Mouse (Mus musculus) intestine, embryonic 16.5 days (tissue): ENCODE data around the gene Pik3r3. TPM values are rescaled to one million over a fixed set of nuclear protein-coding genes. Genes with fewer than 3 reads are reported as not detected.

ENCODE experiments used
- ATAC-seq: fragments of 200-750 bp; cut with Nextera tagmentation; 2 replicates; pipeline ENCODE4 v1.8.0; 2017; ENCODE audit warnings: moderate TSS enrichment, moderate library complexity
- H3K27ac ChIP-seq: fragments of 300-500 bp; sonication (generic); 2 replicates; pipeline ENCODE4 v1.5.1; 2014; ENCODE audit warnings: mild to moderate bottlenecking, low read length
- H3K27me3 ChIP-seq: fragments of 300-500 bp; sonication (generic); replicated peaks from 2 replicates; pipeline ENCODE4 v1.6.1; 2014; ENCODE audit warnings: low read length, control low read depth, mixed read lengths; ENCODE audit not compliant: control insufficient read depth, insufficient read depth
- H3K36me3 ChIP-seq: fragments of 300-500 bp; sonication (generic); 2 replicates; pipeline ENCODE4 v1.6.1; 2014; ENCODE audit warnings: low read length, control low read depth; ENCODE audit not compliant: control insufficient read depth, insufficient read depth
- H3K4me1 ChIP-seq: fragments of 300-500 bp; sonication (generic); 2 replicates; pipeline ENCODE4 v1.6.1; 2014; ENCODE audit warnings: low read length, control low read depth, mixed read lengths; ENCODE audit not compliant: control insufficient read depth, insufficient read depth
- H3K4me2 ChIP-seq: fragments of 300-500 bp; sonication (generic); 2 replicates; pipeline ENCODE4 v1.6.1; 2014; ENCODE audit warnings: low read depth, low read length, control low read depth
- H3K4me3 ChIP-seq: fragments of 300-500 bp; sonication (generic); 2 replicates; pipeline ENCODE4 v1.5.1; 2014; ENCODE audit warnings: mild to moderate bottlenecking, low read length
- H3K9ac ChIP-seq: fragments of 300-500 bp; sonication (generic); 2 replicates; pipeline ENCODE4 v1.6.1; 2014; ENCODE audit warnings: low read depth, low read length
- H3K9me3 ChIP-seq: fragments of 300-500 bp; sonication (generic); 2 replicates; pipeline ENCODE4 v1.6.1; 2016; ENCODE audit warnings: low read length, control low read depth; ENCODE audit not compliant: control insufficient read depth
- WGBS: fragments of 180-500 bp; shearing (Covaris S2); extraction: QIAGEN DNeasy Blood & Tissue Kit; methylation state at CpG from one replicate; pipeline ENCODE4 v1.1.7; 2014; 5-methylcytosine and 5-hydroxymethylcytosine counted together
- polyA plus RNA-seq: library from polyadenylated mRNA; unstranded; fragments of >200 nt; fragmentation: Nextera tagmentation; extraction: Ambion mirVana; gene quantifications from 2 replicates; pipeline ENCODE4 v1.2.1, GENCODE M21; 2015

The Pik3r3 gene
- polyA plus RNA-seq, 1 experiment from 2014 or later = 4.8 TPM

DNA sequence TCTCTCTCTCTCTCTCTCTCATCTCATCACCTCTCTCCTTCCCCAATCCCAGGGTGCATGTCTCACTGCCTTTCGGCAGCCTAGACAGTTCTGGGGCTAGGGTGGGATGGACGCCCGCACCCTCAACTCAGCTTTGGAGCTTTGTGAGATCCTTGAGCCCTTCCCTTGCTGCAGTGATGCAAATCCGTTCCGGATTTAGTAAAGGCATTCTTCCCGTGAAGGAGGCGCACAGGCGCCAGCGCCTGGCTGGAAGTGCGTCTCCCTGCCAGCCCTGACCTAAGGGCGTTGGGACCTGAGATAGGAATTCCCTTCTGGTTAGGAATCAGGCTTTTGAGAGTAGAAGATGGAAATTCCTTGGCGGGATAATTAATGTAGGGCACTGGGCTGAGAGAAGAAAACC, 38.7 kb upstream of the Pik3r3 start:
- 0 out of 2 replicates have a peak overlapping the region, but pooled peaks have one; percentile 41 for H3K9ac ChIP-seq
- no peaks in the 10 kb centered on the region for H3K36me3 ChIP-seq
- H3K27ac ChIP-seq = no peak overlapping the region
- 25% methylated on average over 12 of the region's 12 CpGs for WGBS
- no peak overlapping the region for H3K4me3 ChIP-seq
- no peak for ATAC-seq
- no peaks in the 10 kb centered on the region for H3K27me3 ChIP-seq
- H3K4me2 ChIP-seq = no peak overlapping the region
- H3K9me3 ChIP-seq = no peaks in the 10 kb centered on the region
- H3K4me1 ChIP-seq = no peaks in the 10 kb centered on the region

DNA sequence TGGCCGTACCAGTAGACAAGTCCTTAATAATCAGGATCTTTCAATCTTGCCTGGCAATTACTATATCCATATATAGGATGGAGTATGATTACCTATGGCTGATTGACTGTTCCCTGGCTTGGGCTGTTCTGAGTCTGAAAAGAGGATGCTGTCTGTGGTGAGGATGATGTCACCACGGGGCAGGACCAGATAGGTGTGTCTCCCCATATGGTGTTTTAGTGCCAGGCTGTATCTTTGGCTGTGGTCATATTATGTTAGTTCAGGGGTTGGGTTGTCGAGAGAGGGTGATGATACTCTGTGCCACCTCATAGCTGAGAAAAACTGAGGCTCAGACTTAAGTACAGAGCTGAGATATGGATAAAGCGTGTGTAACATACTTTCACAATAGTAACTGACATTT, 36.3 kb upstream of the Pik3r3 start:
- Histone ChIP-seq H3K4me1 (no peaks in the 10 kb centered on the region), H3K4me2 (no peak overlapping the region), H3K27ac (no peak overlapping the region), H3K27me3 (no peaks in the 10 kb centered on the region), H3K4me3 (no peak overlapping the region), H3K9ac (no peak overlapping the region), H3K9me3 (no peaks in the 10 kb centered on the region), H3K36me3 (no peaks in the 10 kb centered on the region)
- 84% methylated on average over 4 of the region's 4 CpGs for whole genome bisulfite sequencing
- ATAC-seq = no peak

GRCm38 (mm10) chr4:116192286-116192835, 29.1 kb upstream of the Pik3r3 start:
- WGBS = 45% methylated on average over 4 of the region's 4 CpGs
- ATAC-seq = no peak

GRCm38 (mm10) chr4:116193583-116194383, 27.6 kb upstream of the Pik3r3 start:
- H3K27me3 ChIP-seq = no peaks in the 10 kb centered on the region
- H3K27ac ChIP-seq = no peak overlapping the region
- 0 out of 2 replicates have a peak, but pooled peaks cover 5% of the 10 kb centered on the region for H3K4me1 ChIP-seq
- no peak overlapping the region for H3K4me2 ChIP-seq
- peak; percentile 68 for ATAC-seq
- WGBS = 57% methylated on average over 9 of the region's 9 CpGs
- H3K4me3 ChIP-seq = no peak overlapping the region
- H3K9me3 ChIP-seq = no peaks in the 10 kb centered on the region
- H3K36me3 ChIP-seq = no peaks in the 10 kb centered on the region
- H3K9ac ChIP-seq = no peak overlapping the region

More at GRCm38 (mm10) chr4:116192286-116192835, 29.1 kb upstream of the Pik3r3 start:
- Histone ChIP-seq H3K4me2 (no peak overlapping the region), H3K4me1 (0 out of 2 replicates have a peak, but pooled peaks cover 5% of the 10 kb centered on the region), H3K36me3 (no peaks in the 10 kb centered on the region), H3K27ac (no peak overlapping the region), H3K9me3 (no peaks in the 10 kb centered on the region), H3K27me3 (no peaks in the 10 kb centered on the region), H3K9ac (no peak overlapping the region), H3K4me3 (no peak overlapping the region)

DNA sequence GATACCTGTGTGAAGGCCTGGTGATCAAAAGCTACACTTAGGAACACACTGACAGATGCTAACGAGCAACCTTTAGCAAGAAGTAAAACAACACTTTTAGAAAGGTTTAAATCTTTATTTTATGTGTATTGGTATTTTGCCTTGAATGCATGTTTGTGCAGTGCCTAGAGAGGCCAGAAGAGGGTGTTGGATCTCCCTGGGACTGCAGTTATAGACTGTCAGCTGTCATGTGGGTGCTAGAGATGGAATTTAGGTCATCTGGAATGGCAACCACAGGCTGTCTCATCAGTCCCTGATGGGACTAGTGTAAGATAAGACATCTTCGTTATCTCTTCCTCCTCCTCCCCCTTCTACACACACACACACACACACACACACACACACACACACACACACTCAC, 23.0 kb upstream of the Pik3r3 start:
- no peak overlapping the region for H3K4me3 ChIP-seq
- no peaks in the 10 kb centered on the region for H3K27me3 ChIP-seq
- H3K9me3 ChIP-seq = no peaks in the 10 kb centered on the region
- H3K9ac ChIP-seq = no peak overlapping the region
- no peaks in the 10 kb centered on the region for H3K36me3 ChIP-seq
- no peaks in the 10 kb centered on the region for H3K4me1 ChIP-seq
- ATAC-seq = no peak
- 80% methylated on average over 2 of the region's 2 CpGs for WGBS
- no peak overlapping the region for H3K27ac ChIP-seq
- no peak overlapping the region for H3K4me2 ChIP-seq

DNA sequence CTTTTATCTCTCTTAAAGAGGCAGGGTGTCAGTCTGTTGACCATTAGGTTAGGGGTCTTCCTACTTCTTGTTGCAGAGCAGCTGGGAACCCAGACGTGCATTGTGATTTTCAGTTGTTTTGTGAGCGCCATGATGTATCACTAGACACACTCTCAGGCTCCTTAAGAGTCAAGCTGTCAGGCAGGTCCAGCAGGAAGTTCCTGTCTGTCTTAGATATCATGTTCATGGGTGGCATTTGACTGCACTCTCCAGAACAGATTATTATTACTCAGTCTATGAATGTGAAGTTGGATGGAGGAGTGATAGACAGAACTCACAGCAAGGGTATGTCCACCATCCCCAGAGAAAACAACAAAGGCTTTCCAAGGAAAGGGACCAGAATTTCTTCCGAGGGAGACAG, 17.0 kb upstream of the Pik3r3 start:
- H3K4me1 ChIP-seq = no peaks in the 10 kb centered on the region
- no peak for ATAC-seq
- H3K9me3 ChIP-seq = no peaks in the 10 kb centered on the region
- H3K4me2 ChIP-seq = no peak overlapping the region
- no peaks in the 10 kb centered on the region for H3K27me3 ChIP-seq
- H3K36me3 ChIP-seq = no peaks in the 10 kb centered on the region
- H3K4me3 ChIP-seq = no peak overlapping the region
- 65% methylated on average over 3 of the region's 3 CpGs for WGBS
- no peak overlapping the region for H3K9ac ChIP-seq
- no peak overlapping the region for H3K27ac ChIP-seq

- Histone ChIP-seq H3K4me1 (no peaks in the 10 kb centered on the region), H3K27ac (no peak overlapping the region), H3K9me3 (no peaks in the 10 kb centered on the region), H3K9ac (no peak overlapping the region), H3K36me3 (no peaks in the 10 kb centered on the region), H3K4me3 (no peak overlapping the region), H3K27me3 (no peaks in the 10 kb centered on the region), H3K4me2 (no peak overlapping the region)
- peak; percentile 63 for ATAC-seq
- WGBS = 66% methylated on average over 4 of the region's 4 CpGs
Observed at GRCm38 (mm10) chr4:116206531-116206930, 14.9 kb upstream of the Pik3r3 start.

DNA sequence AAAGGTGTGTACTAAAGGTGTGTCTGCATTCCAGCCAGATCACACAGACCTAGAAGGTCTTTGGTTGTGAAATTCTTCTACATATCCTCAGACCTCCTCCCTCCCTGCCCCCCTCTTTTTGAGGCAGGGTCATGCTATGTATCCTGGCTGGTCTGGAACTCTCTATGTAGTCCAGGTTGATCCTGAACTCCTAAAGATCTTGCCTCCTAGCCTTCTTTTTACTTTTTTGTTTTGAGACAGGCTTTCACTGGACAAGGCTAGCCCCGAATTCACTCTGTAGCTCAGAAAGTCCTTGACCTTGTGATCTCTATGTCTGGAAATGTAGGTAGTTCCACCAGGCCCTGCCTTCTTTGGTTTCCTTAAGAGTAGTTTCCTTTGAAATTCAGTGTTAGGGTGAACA, 12.5 kb upstream of the Pik3r3 start:
- H3K4me2 ChIP-seq = no peak overlapping the region
- no peaks in the 10 kb centered on the region for H3K36me3 ChIP-seq
- no peaks in the 10 kb centered on the region for H3K4me1 ChIP-seq
- no peak for ATAC-seq
- WGBS = 88% methylated on average over 1 of the region's 1 CpGs
- no peaks in the 10 kb centered on the region for H3K27me3 ChIP-seq
- no peak overlapping the region for H3K9ac ChIP-seq
- no peak overlapping the region for H3K27ac ChIP-seq
- no peak overlapping the region for H3K4me3 ChIP-seq
- no peaks in the 10 kb centered on the region for H3K9me3 ChIP-seq

DNA sequence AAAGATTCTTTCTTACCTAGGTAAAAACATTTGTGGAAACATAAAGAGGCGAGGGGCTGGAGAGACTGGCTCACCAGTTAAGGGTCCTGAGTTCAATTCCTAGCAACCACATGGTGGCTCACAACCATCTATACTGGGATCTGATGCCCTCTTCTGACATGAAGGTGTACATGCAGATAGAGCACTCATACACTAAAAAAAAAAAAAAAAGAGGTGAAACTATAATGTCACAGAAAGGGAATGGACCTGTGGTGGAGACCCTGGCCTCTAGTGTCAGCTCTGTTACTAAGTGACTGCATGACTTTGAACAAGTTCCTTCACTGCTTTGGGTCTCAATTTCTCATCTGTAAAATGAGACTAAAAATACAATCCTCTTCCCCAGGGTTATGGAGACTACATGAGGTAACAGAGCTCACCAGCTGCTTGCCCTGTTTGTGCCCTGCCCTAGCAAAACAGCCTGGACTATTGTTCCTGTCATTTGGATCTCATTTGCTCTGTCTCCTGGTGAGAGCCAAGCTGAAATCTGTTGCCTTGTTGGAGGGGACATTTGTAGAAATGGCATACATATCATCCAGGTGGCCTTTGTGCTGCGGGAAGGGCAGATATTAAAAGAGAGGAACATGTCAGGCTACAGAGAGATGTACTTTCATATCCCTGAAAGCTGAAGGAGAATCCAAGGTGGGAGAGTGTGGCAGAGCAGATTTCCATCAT, 5.4 kb upstream of the Pik3r3 start:
- Histone ChIP-seq H3K4me2 (no peak overlapping the region), H3K27ac (no peak overlapping the region), H3K4me1 (0 out of 2 replicates have a peak, but pooled peaks cover 3% of the 10 kb centered on the region), H3K9ac (no peak overlapping the region), H3K36me3 (no peaks in the 10 kb centered on the region), H3K9me3 (no peaks in the 10 kb centered on the region), H3K4me3 (no peak overlapping the region), H3K27me3 (no peaks in the 10 kb centered on the region)
- WGBS = 87% methylated on average over 2 of the region's 2 CpGs
- no peak for ATAC-seq
